Mouse (Mus musculus): ENCODE data around the gene Pi4k2a.
A peak's percentile ranks its signal among the peaks of the same experiment; 100 is the strongest.

The Pi4k2a gene

GRCm38 (mm10) chr19:42164188-42164587 is 73.9 kb downstream of the Pi4k2a start:
- no peak for DNase-seq (ENCODE audit: low spot score)

- peak; percentile 59 for DNase-seq (ENCODE audit: low spot score)
Measured at GRCm38 (mm10) chr19:42166130-42166529, 75.9 kb downstream of the Pi4k2a start.

- no peak for DNase-seq (ENCODE audit: low spot score)
Measured at GRCm38 (mm10) chr19:42166766-42167165, 76.5 kb downstream of the Pi4k2a start.

- no peak for DNase-seq (ENCODE audit: low spot score)
Measured at GRCm38 (mm10) chr19:42167489-42167888, 77.2 kb downstream of the Pi4k2a start.

- no peak for DNase-seq (ENCODE audit: low spot score)
Measured at GRCm38 (mm10) chr19:42169322-42169975, 79.2 kb downstream of the Pi4k2a start.

- peak; percentile 91 for DNase-seq (ENCODE audit: low spot score)
Measured at GRCm38 (mm10) chr19:42170025-42170969, 80.0 kb downstream of the Pi4k2a start.

Data from yolk sac, embryonic 10.5 days (tissue).